Mouse (Mus musculus) kidney, postnatal 0 days (tissue): Measurements from ENCODE around the gene Snrpd3. TPM values are rescaled to one million over a fixed set of nuclear protein-coding genes. Genes with fewer than 3 reads are reported as not detected.
A peak's percentile ranks its signal among the peaks of the same experiment; 100 is the strongest.

Source experiments
- ATAC-seq: fragments of 200-750 bp; cut with Nextera tagmentation; replicated peaks from 2 replicates; pipeline ENCODE4 v1.8.0; 2017; ENCODE audit warnings: low read depth, moderate number of reproducible peaks, moderate TSS enrichment, moderate library complexity; ENCODE audit not compliant: low FRiP score
- DNase-seq: peaks from one replicate; pipeline ENCODE4 v3.0.0-alpha.2; 2016; ENCODE audit warnings: low spot score
- H3K27ac ChIP-seq: fragments of 300-500 bp; sonication (generic); 2 replicates; pipeline ENCODE4 v1.5.1; 2014; ENCODE audit warnings: mild to moderate bottlenecking
- H3K27me3 ChIP-seq: fragments of 300-500 bp; sonication (generic); 2 replicates; pipeline ENCODE4 v1.6.1; 2014; ENCODE audit warnings: low read length, mixed read lengths; ENCODE audit not compliant: insufficient read depth
- H3K36me3 ChIP-seq: fragments of 300-500 bp; sonication (generic); 2 replicates; pipeline ENCODE4 v1.6.1; 2014; ENCODE audit warnings: low read length, mixed read lengths; ENCODE audit not compliant: insufficient read depth
- H3K4me1 ChIP-seq: fragments of 300-500 bp; sonication (generic); replicated peaks from 2 replicates; pipeline ENCODE4 v1.6.1; 2014; ENCODE audit warnings: antibody characterized with exemption, low read length, mixed read lengths; ENCODE audit not compliant: insufficient read depth
- H3K4me2 ChIP-seq: fragments of 300-500 bp; sonication (generic); 2 replicates; pipeline ENCODE4 v1.6.1; 2014; ENCODE audit warnings: mild to moderate bottlenecking, low read length, moderate library complexity, mixed read lengths
- H3K4me3 ChIP-seq: fragments of 300-500 bp; sonication (generic); replicated peaks from 2 replicates; pipeline ENCODE4 v1.5.1; 2014; ENCODE audit warnings: low read depth, low read length
- H3K9ac ChIP-seq: fragments of 300-500 bp; sonication (generic); 2 replicates; pipeline ENCODE4 v1.6.1; 2014; ENCODE audit warnings: low read depth, low read length
- H3K9me3 ChIP-seq: fragments of 300-500 bp; sonication (generic); replicated peaks from 2 replicates; pipeline ENCODE4 v1.6.1; 2016; ENCODE audit warnings: low read length, inconsistent platforms, mixed read lengths
- CTCF ChIP-seq: IDR thresholded peaks from 2 replicates; pipeline ENCODE4 v1.5.1; 2016; ENCODE audit warnings: antibody characterized with exemption, low read depth, mild to moderate bottlenecking, moderate library complexity
- WGBS: fragments of 180-500 bp; shearing (Covaris S2); extraction: QIAGEN DNeasy Blood & Tissue Kit; methylation state at CpG from one replicate; pipeline ENCODE4 v1.1.7; 2014; 5-methylcytosine and 5-hydroxymethylcytosine counted together
- polyA plus RNA-seq: library from polyadenylated mRNA; unstranded; fragments of >200 nt; fragmentation: Nextera tagmentation; extraction: Ambion mirVana; gene quantifications from 2 replicates; pipeline ENCODE4 v1.2.1, GENCODE M21; 2015

Gene Snrpd3
- polyA plus RNA-seq, 1 experiment from 2014 or later: 113 TPM

DNA sequence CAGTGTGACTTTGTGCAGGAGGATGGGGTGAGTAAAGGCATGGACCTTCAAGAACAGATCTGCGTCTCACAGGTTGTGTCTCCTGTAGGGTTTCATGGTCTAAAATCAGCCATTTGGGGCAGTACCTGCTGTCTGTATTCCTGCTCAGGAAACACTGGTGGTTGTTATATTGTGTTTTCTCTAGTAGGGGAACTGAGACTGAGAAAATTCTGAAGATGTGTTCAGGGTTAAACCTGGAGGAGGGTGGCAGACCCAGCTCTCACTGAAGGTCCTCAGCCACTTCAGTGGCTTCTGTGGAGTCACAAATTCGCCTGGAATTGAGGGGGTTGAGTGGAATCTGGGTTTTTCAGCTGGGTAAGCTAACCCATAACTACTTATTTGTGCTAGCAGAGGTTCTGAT is 13.0 kb downstream of the Snrpd3 start:
- TF ChIP-seq CTCF: no peak
- DNase-seq (no peak), ATAC-seq (no peak)
- Histone ChIP-seq H3K4me2 (no peak overlapping the region), H3K27ac (no peak overlapping the region), H3K9me3 (no peaks in the 10 kb centered on the region), H3K9ac (no peak overlapping the region), H3K4me1 (no peaks in the 10 kb centered on the region), H3K4me3 (no peak overlapping the region), H3K36me3 (peaks cover 32% of the 10 kb centered on the region), H3K27me3 (no peaks in the 10 kb centered on the region)
- WGBS: 87% methylated on average over 2 of the region's 2 CpGs

DNA sequence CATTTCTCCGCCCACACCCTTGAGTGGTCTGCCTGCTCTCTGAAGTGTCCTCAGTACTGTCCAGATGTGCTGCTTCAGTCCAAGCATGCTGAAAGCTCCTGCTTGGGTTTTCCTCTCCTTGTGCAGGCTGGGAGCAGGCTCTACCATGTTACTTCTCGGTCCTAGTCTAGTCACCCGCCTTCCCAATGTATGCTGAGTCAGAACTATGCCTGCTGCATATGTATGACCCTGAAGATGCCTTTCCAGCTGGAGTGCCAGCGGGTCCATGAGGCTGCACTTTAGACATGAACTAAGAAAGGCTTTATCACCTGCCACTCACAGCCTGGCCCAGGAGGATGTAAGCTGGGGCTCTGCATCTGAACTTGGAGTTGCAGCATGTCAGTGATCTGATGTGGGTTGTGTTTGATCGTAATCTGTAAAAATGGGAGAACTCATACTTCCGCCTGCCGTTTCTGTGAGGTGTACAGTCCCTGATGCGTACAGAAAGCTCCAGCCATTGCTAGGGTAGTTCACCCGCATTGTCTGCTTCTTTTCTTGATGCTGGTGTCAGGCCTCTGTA is 14.3 kb downstream of the Snrpd3 start:
- peaks cover 36% of the 10 kb centered on the region for H3K36me3 ChIP-seq

DNA sequence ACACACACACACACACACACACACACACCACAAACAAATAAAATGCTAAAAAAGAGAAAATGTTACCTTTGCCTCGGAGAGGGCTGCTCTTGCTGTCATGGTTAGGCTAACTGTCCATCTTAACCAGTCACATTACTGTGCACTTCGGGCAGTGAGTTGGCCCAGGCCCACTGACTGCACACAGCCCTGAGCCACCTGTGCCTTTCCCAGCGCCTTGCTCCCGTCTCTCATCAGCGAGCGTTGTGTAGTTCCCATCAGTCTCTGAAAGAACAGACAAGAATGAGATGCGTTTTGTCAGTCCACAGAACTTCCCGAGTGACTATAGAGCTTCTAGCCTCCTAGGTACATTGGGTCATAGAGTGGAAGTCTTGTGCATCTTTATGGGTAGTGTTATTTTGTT is 16.9 kb downstream of the Snrpd3 start:
- DNase-seq: no peak
- 90% methylated on average over 8 of the region's 8 CpGs for WGBS
- no peak overlapping the region for H3K4me3 ChIP-seq

More for the DNA sequence above, 14.3 kb downstream of the Snrpd3 start:
- no peaks in the 10 kb centered on the region for H3K9me3 ChIP-seq
- H3K9ac ChIP-seq: no peak overlapping the region
- H3K4me3 ChIP-seq: no peak overlapping the region
- H3K4me2 ChIP-seq: no peak overlapping the region
- no peak for ATAC-seq
- WGBS: 85% methylated on average over 9 of the region's 9 CpGs
- no peaks in the 10 kb centered on the region for H3K4me1 ChIP-seq
- no peaks in the 10 kb centered on the region for H3K27me3 ChIP-seq
- no peak for DNase-seq
- no peak for TF ChIP-seq CTCF
- H3K27ac ChIP-seq: no peak overlapping the region

DNA sequence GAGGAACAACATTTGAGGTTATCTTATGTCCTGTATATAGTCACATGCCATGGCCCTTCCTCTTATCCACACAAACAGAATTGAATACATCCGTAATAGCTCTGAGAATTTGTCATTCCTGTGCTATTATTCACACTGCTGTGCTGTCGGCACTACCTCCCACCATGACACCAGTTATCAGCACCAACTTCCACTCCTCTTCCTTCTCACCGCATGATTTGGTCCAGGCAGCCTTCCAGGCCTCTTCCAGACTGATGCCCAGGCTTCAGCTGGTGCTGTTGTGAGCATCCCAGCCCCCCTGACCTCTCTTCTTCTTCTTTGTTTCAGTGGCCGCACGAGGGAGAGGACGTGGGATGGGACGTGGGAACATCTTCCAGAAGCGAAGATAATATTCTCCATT is 17.6 kb downstream of the Snrpd3 start:
- no peaks in the 10 kb centered on the region for H3K9me3 ChIP-seq
- H3K27ac ChIP-seq: no peak overlapping the region
- 89% methylated on average over 8 of the region's 8 CpGs for WGBS
- H3K4me1 ChIP-seq: no peaks in the 10 kb centered on the region
- H3K4me2 ChIP-seq: no peak overlapping the region
- H3K9ac ChIP-seq: no peak overlapping the region
- H3K36me3 ChIP-seq: peaks cover 33% of the 10 kb centered on the region
- H3K4me3 ChIP-seq: no peak overlapping the region
- no peak for TF ChIP-seq CTCF
- ATAC-seq (no peak), DNase-seq (no peak)
- no peaks in the 10 kb centered on the region for H3K27me3 ChIP-seq

More for the DNA sequence above, 16.9 kb downstream of the Snrpd3 start:
- Histone ChIP-seq H3K27ac (no peak overlapping the region), H3K36me3 (peaks cover 33% of the 10 kb centered on the region), H3K27me3 (no peaks in the 10 kb centered on the region), H3K4me1 (no peaks in the 10 kb centered on the region), H3K9me3 (no peaks in the 10 kb centered on the region), H3K4me2 (no peak overlapping the region), H3K9ac (no peak overlapping the region)
- TF ChIP-seq CTCF: no peak
- no peak for ATAC-seq

DNA sequence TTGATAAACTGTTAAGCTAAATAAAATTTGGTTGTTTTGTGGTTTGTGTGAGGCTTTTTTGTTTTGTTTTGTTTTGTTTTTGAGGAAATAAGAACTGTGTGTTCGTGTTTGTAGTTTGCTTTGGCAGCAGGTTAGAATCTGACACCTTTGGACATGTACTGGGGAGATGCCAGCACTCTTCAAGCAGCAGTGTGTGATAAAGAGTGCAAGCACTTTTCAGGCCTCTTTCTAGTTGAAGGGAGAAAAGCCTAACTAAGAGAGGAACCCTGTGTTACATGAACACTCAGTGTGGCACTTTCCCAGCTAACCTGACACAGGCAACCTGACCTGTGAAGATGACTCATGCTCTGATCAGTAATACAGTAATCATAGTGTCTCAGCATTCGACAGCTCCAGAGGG is 18.1 kb downstream of the Snrpd3 start:
- Histone ChIP-seq H3K27ac (no peak overlapping the region), H3K4me3 (no peak overlapping the region), H3K9me3 (no peaks in the 10 kb centered on the region), H3K4me1 (no peaks in the 10 kb centered on the region), H3K36me3 (peaks cover 29% of the 10 kb centered on the region), H3K27me3 (no peaks in the 10 kb centered on the region), H3K4me2 (no peak overlapping the region), H3K9ac (no peak overlapping the region)
- DNase-seq (no peak), ATAC-seq (no peak)
- WGBS: 88% methylated on average over 2 of the region's 2 CpGs
- TF ChIP-seq CTCF: no peak

DNA sequence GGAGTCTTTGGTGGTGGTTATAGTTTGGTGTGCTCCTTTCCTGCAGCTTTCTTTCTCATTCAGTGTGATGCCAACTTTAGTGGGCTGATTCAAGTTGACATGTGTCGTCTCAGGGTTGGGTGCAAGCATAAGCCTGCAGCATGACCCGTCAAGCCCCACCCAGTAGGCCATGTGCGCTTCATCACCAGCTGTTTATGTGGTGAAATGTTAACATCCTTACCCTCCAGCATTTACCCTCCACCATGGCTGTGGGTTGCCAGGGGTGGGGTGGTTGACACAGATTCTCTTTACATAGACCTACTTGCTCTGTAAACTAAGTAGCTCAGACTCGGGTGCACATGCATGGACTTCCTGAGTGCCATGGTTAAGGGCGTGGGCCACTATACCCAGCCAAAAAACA is 18.8 kb downstream of the Snrpd3 start:
- WGBS: 94% methylated on average over 5 of the region's 5 CpGs
- no peak overlapping the region for H3K4me2 ChIP-seq
- H3K27ac ChIP-seq: no peak overlapping the region
- TF ChIP-seq CTCF: no peak
- H3K4me3 ChIP-seq: no peak overlapping the region
- no peaks in the 10 kb centered on the region for H3K4me1 ChIP-seq
- H3K36me3 ChIP-seq: peaks cover 28% of the 10 kb centered on the region
- no peak for ATAC-seq
- DNase-seq: no peak
- H3K9me3 ChIP-seq: no peaks in the 10 kb centered on the region
- no peaks in the 10 kb centered on the region for H3K27me3 ChIP-seq
- no peak overlapping the region for H3K9ac ChIP-seq

DNA sequence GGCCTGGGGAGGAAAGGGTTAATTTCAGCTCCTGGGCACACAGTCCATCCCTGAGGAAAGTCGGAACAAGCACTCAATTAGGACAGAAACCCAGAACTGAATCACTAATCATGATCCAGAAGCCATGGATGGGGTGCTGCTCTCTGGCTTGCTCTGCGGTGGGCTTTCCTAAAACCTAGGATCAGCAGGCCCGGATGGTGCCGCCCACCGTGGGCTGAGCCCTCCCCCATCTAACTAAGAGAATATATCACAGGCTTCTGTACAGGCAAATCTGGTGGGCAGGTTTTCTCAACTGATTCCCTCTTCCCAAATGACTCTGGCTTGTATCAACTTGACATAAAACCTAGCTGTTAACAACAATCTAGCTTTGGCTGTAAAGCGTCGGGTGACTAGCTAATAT is 30.6 kb downstream of the Snrpd3 start:
- no peak overlapping the region for H3K4me2 ChIP-seq
- 51% methylated on average over 7 of the region's 7 CpGs for WGBS
- no peaks in the 10 kb centered on the region for H3K27me3 ChIP-seq
- no peak for DNase-seq
- H3K4me1 ChIP-seq: peaks cover 14% of the 10 kb centered on the region; the same call in 1 of the 2 replicates
- no peak for TF ChIP-seq CTCF
- peak overlapping the region; percentile 8; the same call in 1 of the 2 replicates for H3K27ac ChIP-seq
- no peak for ATAC-seq
- H3K4me3 ChIP-seq: no peak overlapping the region
- H3K9ac ChIP-seq: no peak overlapping the region
- no peaks in the 10 kb centered on the region for H3K9me3 ChIP-seq
- no peaks in the 10 kb centered on the region for H3K36me3 ChIP-seq
